Mouse (Mus musculus) T-helper 2 cell (primary cell): ENCODE results near the gene Timm10.

Source experiments
- in situ Hi-C: fragments of 300-600 bp; cut with MboI, MseI; formaldehyde crosslinking; loops from one replicate; pipeline ENCODE4 v1.15.1; 2025; ENCODE audit warnings: high pct_unique_total_duplicates

Gene Timm10

DNA sequence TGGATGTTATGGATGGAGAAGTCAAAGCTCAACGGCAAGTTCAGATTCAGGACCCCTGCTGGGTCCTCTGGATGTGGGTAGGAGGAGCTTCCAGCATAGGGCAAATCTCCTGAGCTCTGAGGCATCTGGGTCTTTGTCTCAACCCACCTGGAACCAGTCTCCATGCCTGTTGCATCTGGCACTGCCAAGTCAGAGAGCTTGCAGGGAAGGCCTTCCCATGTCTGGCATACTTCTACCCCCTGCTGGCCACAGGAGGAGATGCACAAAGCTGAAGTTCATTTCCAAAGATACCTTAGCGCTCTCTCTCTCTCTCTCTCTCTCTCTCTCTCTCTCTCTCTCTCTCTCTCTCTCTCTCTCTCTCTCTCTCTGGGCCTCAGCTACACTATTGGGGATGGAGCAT is 28.9 kb downstream of the Timm10 start:
- in situ Hi-C loops, result no loop called here

GRCm38 (mm10) chr2:84858551-84858950 is 31.8 kb downstream of the Timm10 start:
- in situ Hi-C loops, result no loop called here

DNA sequence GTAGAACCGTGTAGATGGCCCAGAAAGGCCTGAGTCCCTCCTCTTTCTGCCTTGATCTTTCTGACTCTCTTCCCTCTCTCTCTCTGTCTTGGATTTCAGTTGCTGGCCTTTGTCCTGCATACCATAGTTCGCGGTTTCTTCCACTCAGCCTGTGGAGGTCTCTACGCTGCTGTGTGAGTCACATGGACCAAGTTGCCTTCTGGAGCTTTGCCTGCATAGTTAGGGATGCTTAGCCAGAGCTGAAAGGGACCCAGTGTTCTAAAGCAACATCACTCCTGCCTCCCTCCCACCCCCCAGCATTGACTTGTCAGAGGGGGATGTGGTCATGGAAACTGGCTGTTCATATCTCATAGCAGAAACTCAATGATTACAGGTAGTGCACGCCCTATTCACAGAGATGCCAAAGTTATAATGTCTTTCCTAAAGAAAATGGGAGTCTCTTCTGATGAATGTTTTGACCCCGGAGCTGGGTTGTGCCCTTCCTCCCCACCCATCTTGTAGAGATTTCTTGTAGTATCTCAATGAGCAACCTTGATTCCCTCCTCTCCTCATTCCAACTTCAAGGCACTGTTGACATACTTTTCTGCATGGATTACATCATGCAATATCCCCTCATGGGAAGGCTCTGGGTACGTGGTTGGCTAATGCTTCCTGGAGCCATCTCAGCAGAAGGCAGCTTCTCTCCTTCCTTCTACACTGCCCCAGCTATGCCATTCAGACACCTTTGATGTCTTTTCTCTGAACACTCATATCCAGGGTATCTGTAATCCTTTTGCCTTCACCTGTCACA is 33.4 kb downstream of the Timm10 start:
- in situ Hi-C loops, result no loop called here

GRCm38 (mm10) chr2:84861430-84861829 is 34.6 kb downstream of the Timm10 start:
- in situ Hi-C loops, result no loop called here

- in situ Hi-C loops, result no loop called here
Measured at GRCm38 (mm10) chr2:84862231-84862630, 35.4 kb downstream of the Timm10 start.

- in situ Hi-C loops, result no loop called here
Measured at GRCm38 (mm10) chr2:84865616-84866571, 39.1 kb downstream of the Timm10 start.

GRCm38 (mm10) chr2:84868521-84868943 is 41.7 kb downstream of the Timm10 start:
- in situ Hi-C loops, result no loop called here

- in situ Hi-C loops, result no loop called here
Measured at GRCm38 (mm10) chr2:84868977-84869376, 42.2 kb downstream of the Timm10 start.

DNA sequence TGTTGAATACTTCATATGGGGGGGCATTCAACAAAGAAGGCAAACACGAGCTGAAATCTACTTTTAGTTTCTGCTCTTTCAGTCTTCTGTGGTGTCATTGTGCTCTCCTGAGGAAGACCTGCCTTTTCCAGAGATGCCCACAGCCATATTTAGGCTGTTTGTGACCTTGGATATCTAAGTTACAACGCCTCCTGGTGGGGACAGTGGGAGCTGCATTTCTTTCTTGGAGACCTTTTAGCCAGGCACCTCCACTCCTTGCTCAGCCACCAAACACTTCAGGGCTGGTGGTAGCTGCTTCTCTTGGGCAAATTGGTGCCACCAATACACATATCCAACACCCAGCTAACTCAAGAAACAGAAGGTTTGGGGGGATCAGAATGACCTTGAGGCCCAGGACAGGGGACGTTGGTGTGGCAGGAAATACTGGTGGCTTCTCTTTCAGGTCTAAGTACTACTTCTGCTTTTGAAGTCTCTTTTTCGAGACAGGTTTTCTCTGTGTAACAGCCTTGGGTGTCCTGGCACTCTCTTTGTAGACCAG is 43.9 kb downstream of the Timm10 start:
- in situ Hi-C loops, result loop anchor here (10.0 kb wide), 1 partner anchor 154 kb away; no protein-coding TSS in a partner anchor

- in situ Hi-C loops, result loop anchor here (10.0 kb wide), 1 partner anchor 153 kb away; no protein-coding TSS in a partner anchor
Measured at GRCm38 (mm10) chr2:84872105-84872716, 45.4 kb downstream of the Timm10 start.

DNA sequence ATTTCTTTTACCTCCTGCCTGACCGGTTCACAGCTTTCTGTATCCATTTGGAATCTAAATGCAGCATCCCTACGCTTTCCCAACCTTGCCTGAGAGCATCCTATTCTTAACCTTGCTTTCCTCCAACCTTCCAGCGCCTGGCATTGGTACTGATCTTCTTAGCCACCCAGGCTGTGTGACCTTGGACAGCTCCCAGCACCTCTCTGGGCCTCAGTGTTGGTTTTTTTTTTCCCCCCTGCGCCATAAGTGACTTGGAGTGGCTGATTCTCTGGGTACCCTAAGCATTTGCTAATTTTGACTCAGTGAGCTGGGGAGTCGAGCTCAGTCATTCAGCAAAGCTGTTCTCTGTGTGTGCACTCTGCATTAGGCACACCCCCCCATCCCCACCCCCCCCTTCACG is 49.0 kb downstream of the Timm10 start:
- in situ Hi-C loops, result loop anchor here (10.0 kb wide), 1 partner anchor 149 kb away; no protein-coding TSS in a partner anchor
